In the genomic region with DNA sequence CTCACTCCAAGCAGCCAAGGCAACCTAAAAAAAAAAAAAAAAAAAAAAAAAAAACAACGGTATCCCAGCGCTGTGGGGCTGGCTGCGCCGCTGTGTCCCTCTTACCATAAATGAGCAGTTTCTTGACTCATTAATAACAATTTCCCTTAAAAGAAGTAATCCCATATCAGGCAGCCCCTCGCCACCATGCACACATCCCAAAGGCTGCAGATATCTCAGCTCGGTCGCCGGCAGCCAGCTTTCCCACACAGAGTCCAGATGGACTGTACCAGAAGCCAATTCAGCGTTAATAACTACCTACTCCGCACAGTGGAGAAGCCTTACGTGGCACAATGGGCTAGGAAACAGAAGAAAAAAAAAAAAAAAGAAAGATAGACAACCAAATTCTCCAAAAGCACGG, we compare ENCODE assay signal across 12 mouse cellular contexts.
DNase-seq lines count a peak whose midpoint lies in the region; ATAC-seq lines count a peak whose summit lies in the region.
"Had no signal": no experiment of that assay in that cellular context is flagged by ENCODE, and none has a peak within 500 bp of the region (broad histone marks: within the 10 kb centered on the region; RNA-seq: fewer than 3 reads in every experiment).

No protein-coding gene starts in this region.

- no peak overlapping the region for H3K4me3 ChIP-seq in heart, embryonic 11.5 days (ENCODE audit: low read depth, low read length)
- peak overlapping the region; percentile 56 for H3K4me3 ChIP-seq in hindbrain, embryonic 14.5 days (replicated peaks; ENCODE audit: low read length)
- peak overlapping the region; percentile 50 for H3K4me3 ChIP-seq in neural tube, embryonic 13.5 days
- H3K4me3 ChIP-seq: embryonic facial prominence, embryonic 12.5 days; heart, embryonic 13.5 days had no signal

- peaks cover 3% of the 10 kb centered on the region; the same call in 1 of the 2 replicates for H3K4me1 ChIP-seq in heart, embryonic 11.5 days (ENCODE audit: control insufficient read depth, insufficient read depth, low read length)
- peaks cover 14% of the 10 kb centered on the region for H3K4me1 ChIP-seq in hindbrain, embryonic 14.5 days (replicated peaks; ENCODE audit: control insufficient read depth, insufficient read depth, low read length)
- H3K4me1 ChIP-seq in neural tube, embryonic 13.5 days (replicated peaks) = peaks cover 35% of the 10 kb centered on the region

- intact Hi-C loops in heart, postnatal 25 days (cut with DNase I) = no loop called here

- H3K4me2 ChIP-seq in heart, embryonic 11.5 days = peak overlapping the region; percentile 6; the same call in 1 of the 2 replicates
- H3K4me2 ChIP-seq in hindbrain, embryonic 14.5 days (replicated peaks) = peak overlapping the region; percentile 60
- peak overlapping the region; percentile 60 for H3K4me2 ChIP-seq in neural tube, embryonic 13.5 days
- H3K4me2 ChIP-seq: embryonic facial prominence, embryonic 12.5 days; heart, embryonic 13.5 days; lung, embryonic 14.5 days had no signal

- H3K27ac ChIP-seq in heart, embryonic 11.5 days (ENCODE audit: low read depth, low read length) = no peak overlapping the region
- H3K27ac ChIP-seq in hindbrain, embryonic 14.5 days = peak overlapping the region; percentile 83
- peak overlapping the region; percentile 91 for H3K27ac ChIP-seq in neural tube, embryonic 13.5 days (replicated peaks)
- H3K27ac ChIP-seq: embryonic facial prominence, embryonic 12.5 days; heart, embryonic 13.5 days had no signal

- DNase-seq in heart, postnatal 25 days (ENCODE audit: low spot score) = no peak
- DNase-seq in embryo, embryonic 10 days (ENCODE audit: low spot score) = peak; percentile 48
- no peak for DNase-seq in hindbrain, embryonic 14.5 days (ENCODE audit: low spot score)
- no peak for DNase-seq in lung, postnatal 14 days
- DNase-seq in adrenal gland, adult 18-20 months (ENCODE audit: low spot score in 2 of 2) = no peak
- no peak for DNase-seq in ovary, postnatal 36 days (ENCODE audit: low spot score)
- DNase-seq: kidney, postnatal 4 days; lung, embryonic 14.5 days had no signal

- 66% methylated on average over 12 of the region's 12 CpGs for WGBS in heart, embryonic 11.5 days (ENCODE audit: insufficient replicate concordance)
- WGBS in hindbrain, embryonic 14.5 days = 7% methylated on average over 12 of the region's 12 CpGs
- 10% methylated on average over 12 of the region's 12 CpGs for WGBS in neural tube, embryonic 13.5 days

- H3K9ac ChIP-seq in heart, embryonic 11.5 days (ENCODE audit: low read depth, low read length) = no peak overlapping the region
- H3K9ac ChIP-seq in hindbrain, embryonic 14.5 days = peak overlapping the region; percentile 62
- H3K9ac ChIP-seq in neural tube, embryonic 13.5 days = peak overlapping the region; percentile 78
- H3K9ac ChIP-seq: embryonic facial prominence, embryonic 12.5 days; heart, embryonic 13.5 days; lung, embryonic 14.5 days had no signal

- no peaks in the 10 kb centered on the region for H3K9me3 ChIP-seq in heart, embryonic 11.5 days (replicated peaks; ENCODE audit: control insufficient read depth, low read length)
- no peaks in the 10 kb centered on the region for H3K9me3 ChIP-seq in hindbrain, embryonic 14.5 days (ENCODE audit: control insufficient read depth, low read length)
- H3K9me3 ChIP-seq in neural tube, embryonic 13.5 days = no peaks in the 10 kb centered on the region
- H3K9me3 ChIP-seq: embryonic facial prominence, embryonic 12.5 days; heart, embryonic 13.5 days had no signal

- H3K27me3 ChIP-seq in heart, embryonic 11.5 days (ENCODE audit: control insufficient read depth, insufficient read depth, low read length) = no peaks in the 10 kb centered on the region
- H3K27me3 ChIP-seq in hindbrain, embryonic 14.5 days (ENCODE audit: control insufficient read depth, insufficient read depth, low read length) = no peaks in the 10 kb centered on the region
- H3K27me3 ChIP-seq in neural tube, embryonic 13.5 days = no peaks in the 10 kb centered on the region
- H3K27me3 ChIP-seq: embryonic facial prominence, embryonic 12.5 days; heart, embryonic 13.5 days had no signal

- no peak for ATAC-seq in heart, embryonic 11.5 days (replicated peaks; ENCODE audit: insufficient number of reproducible peaks, low FRiP score, low TSS enrichment)
- ATAC-seq in hindbrain, embryonic 14.5 days (ENCODE audit: low FRiP score) = 0 out of 2 replicates have a peak, but pooled peaks have one; percentile 49
- 0 out of 2 replicates have a peak, but pooled peaks have one; percentile 29 for ATAC-seq in neural tube, embryonic 13.5 days (ENCODE audit: low read depth)

- H3K36me3 ChIP-seq in heart, embryonic 11.5 days (ENCODE audit: control insufficient read depth, insufficient read depth, low read length) = no peaks in the 10 kb centered on the region
- no peaks in the 10 kb centered on the region for H3K36me3 ChIP-seq in hindbrain, embryonic 14.5 days (replicated peaks; ENCODE audit: control insufficient read depth, insufficient read depth)
- H3K36me3 ChIP-seq in neural tube, embryonic 13.5 days = no peaks in the 10 kb centered on the region
- H3K36me3 ChIP-seq: embryonic facial prominence, embryonic 12.5 days; heart, embryonic 13.5 days had no signal

Comparison
In these comparisons a context has a peak if more than half of its experiments do, and no peak if none do; other contexts are left out.
1. H3K4me2 ChIP-seq: peak in every context shown above with its lines; median percentile 60 in hindbrain, embryonic 14.5 days; 60 in neural tube, embryonic 13.5 days; 6 in heart, embryonic 11.5 days.